Mouse (Mus musculus) naive thymus-derived CD4-positive, alpha-beta T cell, adult 2 months (primary cell): ENCODE measurements around the gene E030025P04Rik.

Experiments
- DNase-seq: peaks from one replicate; pipeline ENCODE4 v3.0.0-alpha.2; 2011; ENCODE audit warnings: low read depth

E030025P04Rik gene

DNA sequence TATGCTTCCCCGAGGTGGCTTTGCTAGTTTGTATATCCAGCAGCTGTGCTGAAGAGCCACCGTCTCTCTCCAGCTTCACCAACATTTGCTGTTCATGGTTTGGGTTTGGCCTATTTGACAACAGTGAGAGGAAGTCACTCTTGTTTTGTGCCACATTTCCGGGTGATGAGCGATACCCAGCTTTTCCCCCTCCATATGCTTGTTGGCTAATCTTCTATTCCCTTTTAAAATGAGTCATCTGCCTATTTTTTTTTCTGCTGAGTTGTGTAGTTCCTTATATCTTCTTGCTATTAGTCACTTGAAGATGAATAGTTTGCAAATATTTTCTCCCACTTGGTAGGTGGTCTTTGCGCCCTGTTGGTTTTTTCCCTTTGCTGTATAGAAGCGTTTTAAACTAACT lies 43.9 kb downstream of the E030025P04Rik start:
- DNase-seq = no peak

- no peak for DNase-seq
Measured at GRCm38 (mm10) chr11:109091821-109092220, 52.3 kb downstream of the E030025P04Rik start.
